Comparison of ENCODE assay signal across 24 mouse cellular contexts in the genomic region with DNA sequence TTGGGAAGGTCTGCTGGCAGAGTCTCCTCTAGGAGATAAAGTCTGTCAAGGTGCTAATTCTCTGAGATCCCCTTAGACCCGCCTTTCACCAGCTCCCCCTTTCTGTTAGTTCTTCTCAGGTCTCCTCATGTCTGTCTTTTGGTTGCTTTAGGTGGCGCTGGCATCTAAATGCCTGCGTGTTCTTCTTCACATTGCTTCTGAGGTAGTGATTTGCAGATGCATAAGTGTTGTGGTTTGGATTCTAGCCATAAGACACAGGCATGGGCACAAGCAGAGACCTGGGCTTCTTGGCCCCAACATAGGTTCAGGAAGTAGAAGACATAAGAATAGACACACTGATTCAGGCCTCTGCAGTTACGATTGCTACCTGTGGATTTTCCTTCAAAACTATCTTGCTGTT.
"Had no signal": no experiment of that assay in that cellular context is flagged by ENCODE, and none has a peak within 500 bp of the region (broad histone marks: within the 10 kb centered on the region; RNA-seq: fewer than 3 reads in every experiment).

No protein-coding gene starts in this region.

- H3K4me1 ChIP-seq: hindbrain, embryonic 12.5 days had no signal

- DNase-seq: gastrocnemius, adult 2 months; gastrocnemius, postnatal 10 days; gastrocnemius, postnatal 25 days; heart, adult 2 months; heart, postnatal 10 days; heart, postnatal 4 days; kidney, adult 11 months; kidney, adult 2 months; kidney, adult 9 months; kidney, postnatal 14 days; kidney, postnatal 36 days; layer of hippocampus, adult 9-11 months; layer of hippocampus, postnatal 36 days; left cerebral cortex, postnatal 4 days had no signal

- H3K9me3 ChIP-seq: heart, embryonic 12.5 days; hindbrain, embryonic 10.5 days; hindbrain, embryonic 12.5 days; kidney, embryonic 15.5 days; limb, embryonic 13.5 days; limb, embryonic 15.5 days had no signal

- H3K4me3 ChIP-seq: gastrocnemius, adult 2 months; heart, adult 2 months; heart, embryonic 12.5 days; hindbrain, embryonic 10.5 days; hindbrain, embryonic 12.5 days; kidney, embryonic 15.5 days; limb, embryonic 13.5 days; limb, embryonic 15.5 days had no signal

- H3K9ac ChIP-seq: heart, embryonic 12.5 days; hindbrain, embryonic 12.5 days; hindbrain, embryonic 14.5 days; kidney, embryonic 15.5 days; limb, embryonic 13.5 days; limb, embryonic 15.5 days had no signal

- H3K36me3 ChIP-seq: heart, embryonic 12.5 days; hindbrain, embryonic 10.5 days; hindbrain, embryonic 12.5 days; kidney, embryonic 15.5 days; limb, embryonic 13.5 days; limb, embryonic 15.5 days had no signal

- ATAC-seq: hindbrain, postnatal 0 days; intestine, embryonic 16.5 days had no signal

- H3K27ac ChIP-seq: gastrocnemius, adult 2 months; heart, adult 2 months; hindbrain, embryonic 10.5 days; hindbrain, embryonic 12.5 days; hindbrain, embryonic 14.5 days; hindbrain, postnatal 0 days; kidney, embryonic 15.5 days; kidney, postnatal 0 days; limb, embryonic 13.5 days; limb, embryonic 15.5 days had no signal

- H3K4me2 ChIP-seq: heart, embryonic 12.5 days; hindbrain, embryonic 12.5 days; hindbrain, embryonic 14.5 days; kidney, embryonic 15.5 days; limb, embryonic 13.5 days; limb, embryonic 15.5 days had no signal

- H3K27me3 ChIP-seq: heart, embryonic 12.5 days; hindbrain, embryonic 12.5 days; kidney, embryonic 15.5 days; limb, embryonic 13.5 days; limb, embryonic 15.5 days had no signal
